Mouse (Mus musculus) intestine, postnatal 0 days (tissue): ENCODE results near the gene Phox2b. TPM values are rescaled to one million over a fixed set of nuclear protein-coding genes. Genes with fewer than 3 reads are reported as not detected.

ENCODE experiments used
- ATAC-seq: fragments of 200-750 bp; cut with Nextera tagmentation; 2 replicates; pipeline ENCODE4 v1.8.0; 2017; ENCODE audit warnings: mild to moderate bottlenecking, moderate TSS enrichment, moderate library complexity
- H3K27ac ChIP-seq: fragments of 300-500 bp; sonication (generic); 2 replicates; pipeline ENCODE4 v1.5.1; 2014; ENCODE audit warnings: mild to moderate bottlenecking, low read depth, low read length, moderate library complexity
- H3K27me3 ChIP-seq: fragments of 300-500 bp; sonication (generic); replicated peaks from 2 replicates; pipeline ENCODE4 v1.6.1; 2014; ENCODE audit warnings: low read length, mixed read lengths; ENCODE audit not compliant: control insufficient read depth, insufficient read depth
- H3K36me3 ChIP-seq: fragments of 300-500 bp; sonication (generic); 2 replicates; pipeline ENCODE4 v1.6.1; 2014; ENCODE audit warnings: mild to moderate bottlenecking, moderate library complexity; ENCODE audit not compliant: control insufficient read depth, insufficient read depth
- H3K4me1 ChIP-seq: fragments of 300-500 bp; sonication (generic); replicated peaks from 2 replicates; pipeline ENCODE4 v1.6.1; 2014; ENCODE audit warnings: antibody characterized with exemption, low read length, mixed read lengths; ENCODE audit not compliant: control insufficient read depth, insufficient read depth
- H3K4me2 ChIP-seq: fragments of 300-500 bp; sonication (generic); replicated peaks from 2 replicates; pipeline ENCODE4 v1.6.1; 2014; ENCODE audit warnings: low read depth, mild to moderate bottlenecking, moderate library complexity
- H3K4me3 ChIP-seq: fragments of 300-500 bp; sonication (generic); 2 replicates; pipeline ENCODE4 v1.5.1; 2014; ENCODE audit warnings: low read depth, low read length
- H3K9ac ChIP-seq: fragments of 300-500 bp; sonication (generic); 2 replicates; pipeline ENCODE4 v1.6.1; 2014; ENCODE audit warnings: mild to moderate bottlenecking, low read depth, low read length
- H3K9me3 ChIP-seq: fragments of 300-500 bp; sonication (generic); 2 replicates; pipeline ENCODE4 v1.6.1; 2016; ENCODE audit warnings: mixed run types; ENCODE audit not compliant: control insufficient read depth
- CTCF ChIP-seq: sonication (generic); IDR thresholded peaks from 2 replicates; pipeline ENCODE4 v1.5.1; 2016; ENCODE audit warnings: low read depth, mild to moderate bottlenecking, control low read depth, antibody characterized with exemption, moderate library complexity
- WGBS: fragments of 180-500 bp; shearing (Covaris S2); extraction: QIAGEN DNeasy Blood & Tissue Kit; methylation state at CpG from one replicate; pipeline ENCODE4 v1.1.7; 2014; 5-methylcytosine and 5-hydroxymethylcytosine counted together
- microRNA-seq: library from miRNA; unstranded; fragments of <30 nt; microRNA quantifications from one replicate; pipeline ENCODE4, GENCODE M21; 2016
- polyA plus RNA-seq: library from polyadenylated mRNA; unstranded; fragments of >200 nt; fragmentation: Nextera tagmentation; extraction: Ambion mirVana; gene quantifications from 2 replicates; pipeline ENCODE4 v1.2.1, GENCODE M21; 2015

The Phox2b gene
- polyA plus RNA-seq, 1 experiment from 2014 or later: 10.8 TPM

DNA sequence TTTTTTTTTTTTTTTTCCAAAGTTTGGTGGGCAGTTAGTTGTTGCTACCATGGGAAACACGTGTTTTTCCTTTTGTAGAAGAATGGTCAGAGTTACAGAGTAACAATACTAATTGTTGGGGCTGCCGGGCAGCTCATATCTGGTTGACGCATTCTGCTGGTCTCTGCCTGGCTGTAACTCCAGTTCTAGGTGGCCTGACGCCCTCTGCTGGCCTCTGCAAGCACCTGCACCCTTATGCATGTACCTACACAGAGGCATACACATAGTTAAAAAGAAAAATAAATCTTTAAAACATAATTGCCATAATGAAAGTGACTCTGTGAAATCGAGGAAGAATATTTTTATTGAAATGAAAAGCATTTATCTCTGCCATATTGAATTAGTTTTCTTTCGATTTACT lies 41.3 kb downstream of the Phox2b start:
- Histone ChIP-seq H3K4me2 (no peak overlapping the region), H3K9me3 (no peaks in the 10 kb centered on the region), H3K27me3 (no peaks in the 10 kb centered on the region), H3K4me3 (no peak overlapping the region), H3K9ac (no peak overlapping the region), H3K27ac (no peak overlapping the region), H3K36me3 (no peaks in the 10 kb centered on the region), H3K4me1 (no peaks in the 10 kb centered on the region)
- TF ChIP-seq CTCF: peak; percentile 27
- ATAC-seq: no peak
- 82% methylated on average over 6 of the region's 6 CpGs for WGBS

- H3K4me2 ChIP-seq: no peak overlapping the region
- no peak overlapping the region for H3K27ac ChIP-seq
- no peak for ATAC-seq
- 23% methylated on average over 4 of the region's 4 CpGs for WGBS
- no peaks in the 10 kb centered on the region for H3K4me1 ChIP-seq
- no peaks in the 10 kb centered on the region for H3K27me3 ChIP-seq
- no peaks in the 10 kb centered on the region for H3K36me3 ChIP-seq
- H3K9me3 ChIP-seq: no peaks in the 10 kb centered on the region
- no peak overlapping the region for H3K4me3 ChIP-seq
- H3K9ac ChIP-seq: no peak overlapping the region
- TF ChIP-seq CTCF: peak; percentile 92
These were observed 51.1 kb downstream of the Phox2b start for GRCm38 (mm10) chr5:67048003-67048402.

Small RNAs within 50 kb of the gene (microRNA-seq; reads per million reads assigned to microRNA genes)
- gene Gm23841: not detected

Other genes with a start within 250 kb of the Phox2b start
- gene Tmem33, start 161.3 kb upstream of the Phox2b start, polyA plus RNA-seq: 140 TPM in 2 replicates
- 74.1 and 80.0 TPM in 2 replicates for gene Slc30a9, start 207.7 kb upstream of the Phox2b start, polyA plus RNA-seq